Mouse (Mus musculus) embryonic fibroblast, embryonic 13.5 days (primary cell): Measurements from ENCODE around the gene Minpp1.

ENCODE experiments used
- CTCF ChIP-seq: IDR thresholded peaks from 2 replicates; pipeline ENCODE4 v1.5.1; 2011; ENCODE audit warnings: mild to moderate bottlenecking, control low read depth, low read length, moderate library complexity, borderline replicate concordance; ENCODE audit not compliant: insufficient read depth
- POLR2A ChIP-seq: IDR thresholded peaks from 2 replicates; pipeline ENCODE4 v1.6.1; 2011; ENCODE audit warnings: low read depth, mild to moderate bottlenecking, control low read depth, low read length, moderate library complexity

- TF ChIP-seq CTCF (no peak), POLR2A (no peak)
These were observed 46.2 kb upstream of the Minpp1 start for GRCm38 (mm10) chr19:32439356-32439755.
